Mouse (Mus musculus) heart, postnatal 0 days (tissue): ENCODE results near the gene Pcsk6. TPM values are rescaled to one million over a fixed set of nuclear protein-coding genes. Genes with fewer than 3 reads are reported as not detected.
"Not testable (repeated sequence)": the region's sequence is repeated elsewhere in the genome, so short reads cannot be mapped to it uniquely, and the experiment has no call there.

Source experiments
- ATAC-seq: fragments of 200-750 bp; cut with Nextera tagmentation; 2 replicates; pipeline ENCODE4 v1.8.0; 2017; ENCODE audit warnings: low read depth, moderate number of reproducible peaks, moderate library complexity; ENCODE audit not compliant: insufficient read depth
- DNase-seq: peaks from one replicate; pipeline ENCODE4 v3.0.0-alpha.2; 2016; ENCODE audit warnings: low spot score
- H3K27ac ChIP-seq: fragments of 300-500 bp; sonication (generic); 2 replicates; pipeline ENCODE4 v1.5.1; 2014; ENCODE audit warnings: low read depth, mild to moderate bottlenecking
- H3K27me3 ChIP-seq: fragments of 300-500 bp; sonication (generic); 2 replicates; pipeline ENCODE4 v1.6.1; 2014; ENCODE audit warnings: low read length, mixed read lengths; ENCODE audit not compliant: control insufficient read depth, insufficient read depth
- H3K36me3 ChIP-seq: fragments of 300-500 bp; sonication (generic); replicated peaks from 2 replicates; pipeline ENCODE4 v1.6.1; 2014; ENCODE audit warnings: low read length, mixed read lengths; ENCODE audit not compliant: control insufficient read depth, insufficient read depth
- H3K4me1 ChIP-seq: fragments of 300-500 bp; sonication (generic); 2 replicates; pipeline ENCODE4 v1.6.1; 2014; ENCODE audit warnings: antibody characterized with exemption; ENCODE audit not compliant: control insufficient read depth, insufficient read depth
- H3K4me2 ChIP-seq: fragments of 300-500 bp; sonication (generic); 2 replicates; pipeline ENCODE4 v1.6.1; 2014; ENCODE audit warnings: low read depth, mild to moderate bottlenecking, low read length, moderate library complexity
- H3K4me3 ChIP-seq: fragments of 300-500 bp; sonication (generic); 2 replicates; pipeline ENCODE4 v1.5.1; 2014; ENCODE audit warnings: low read depth, low read length
- H3K9ac ChIP-seq: fragments of 300-500 bp; sonication (generic); replicated peaks from 2 replicates; pipeline ENCODE4 v1.6.1; 2014; ENCODE audit warnings: low read depth, low read length, mixed read lengths
- H3K9me3 ChIP-seq: fragments of 300-500 bp; sonication (generic); replicated peaks from 2 replicates; pipeline ENCODE4 v1.6.1; 2016; ENCODE audit warnings: low read length; ENCODE audit not compliant: control insufficient read depth
- CTCF ChIP-seq: IDR thresholded peaks from 2 replicates; pipeline ENCODE4 v1.5.1; 2016; ENCODE audit warnings: antibody characterized with exemption, control low read depth, low read depth
- EP300 ChIP-seq: IDR thresholded peaks from 2 replicates; pipeline ENCODE4 v1.6.1; 2016; ENCODE audit warnings: antibody characterized with exemption, low read depth
- WGBS: fragments of 180-500 bp; shearing (Covaris S2); extraction: QIAGEN DNeasy Blood & Tissue Kit; methylation state at CpG from one replicate; pipeline ENCODE4 v1.1.7; 2014; 5-methylcytosine and 5-hydroxymethylcytosine counted together
- polyA plus RNA-seq: library from polyadenylated mRNA; unstranded; fragments of >200 nt; fragmentation: Nextera tagmentation; extraction: Ambion mirVana; gene quantifications from 2 replicates; pipeline ENCODE4 v1.2.1, GENCODE M21; 2015
- total RNA-seq: library from RNA; depleted of rRNA; stranded (reverse); fragments of >200 nt; gene quantifications from 2 replicates; pipeline ENCODE4 v1.2.3, GENCODE M21; 2014; ENCODE audit warnings: low replicate concordance

Gene Pcsk6
- total and polyA plus RNA-seq, 2 experiments from 2014 or later: 1.7 to 8.1 TPM

GRCm38 (mm10) chr7:65916566-65916965 is 55.0 kb downstream of the Pcsk6 start:
- Histone ChIP-seq H3K27ac (no peak overlapping the region), H3K9ac (no peak overlapping the region), H3K27me3 (no peaks in the 10 kb centered on the region), H3K4me2 (no peak overlapping the region), H3K36me3 (no peaks in the 10 kb centered on the region), H3K4me1 (no peaks in the 10 kb centered on the region), H3K4me3 (no peak overlapping the region), H3K9me3 (no peaks in the 10 kb centered on the region)
- DNase-seq (no peak), ATAC-seq (no peak)
- WGBS: 72% methylated on average over 8 of the region's 8 CpGs
- no peak for TF ChIP-seq EP300

GRCm38 (mm10) chr7:65918431-65918830 is 56.9 kb downstream of the Pcsk6 start:
- TF ChIP-seq EP300 (no peak), CTCF (no peak)
- WGBS: 95% methylated on average over 4 of the region's 4 CpGs
- DNase-seq (no peak), ATAC-seq (no peak)
- no peaks in the 10 kb centered on the region for H3K4me1 ChIP-seq
- no peak overlapping the region for H3K4me3 ChIP-seq
- no peaks in the 10 kb centered on the region for H3K27me3 ChIP-seq
- no peak overlapping the region for H3K27ac ChIP-seq
- no peak overlapping the region for H3K4me2 ChIP-seq
- H3K9ac ChIP-seq: no peak overlapping the region
- no peaks in the 10 kb centered on the region for H3K36me3 ChIP-seq
- H3K9me3 ChIP-seq: 0 out of 2 replicates have a peak, but pooled peaks cover 3% of the 10 kb centered on the region

GRCm38 (mm10) chr7:65929398-65929797 is 67.9 kb downstream of the Pcsk6 start:
- H3K27ac ChIP-seq: no peak overlapping the region
- 26% methylated on average over 5 of the region's 5 CpGs for WGBS
- H3K4me1 ChIP-seq: peaks cover 10% of the 10 kb centered on the region; the same call in 1 of the 2 replicates
- no peak overlapping the region for H3K4me3 ChIP-seq
- DNase-seq (no peak), ATAC-seq (no peak)
- no peaks in the 10 kb centered on the region for H3K9me3 ChIP-seq
- H3K4me2 ChIP-seq: no peak overlapping the region
- TF ChIP-seq CTCF: no peak
- TF ChIP-seq EP300: no peak
- H3K9ac ChIP-seq: no peak overlapping the region
- no peaks in the 10 kb centered on the region for H3K27me3 ChIP-seq
- no peaks in the 10 kb centered on the region for H3K36me3 ChIP-seq

- H3K9ac ChIP-seq: no peak overlapping the region
- no peak overlapping the region for H3K4me3 ChIP-seq
- H3K27ac ChIP-seq: no peak overlapping the region
- no peaks in the 10 kb centered on the region for H3K27me3 ChIP-seq
- H3K9me3 ChIP-seq: no peaks in the 10 kb centered on the region
- H3K36me3 ChIP-seq: no peaks in the 10 kb centered on the region
- WGBS: 32% methylated on average over 11 of the region's 11 CpGs
- DNase-seq (peak; percentile 38), ATAC-seq (peak; percentile 77)
- H3K4me2 ChIP-seq: no peak overlapping the region
- peaks cover 10% of the 10 kb centered on the region; the same call in 1 of the 2 replicates for H3K4me1 ChIP-seq
- TF ChIP-seq EP300: no peak
Measured at GRCm38 (mm10) chr7:65930478-65930877, 68.9 kb downstream of the Pcsk6 start.

- not testable (repeated sequence) for H3K4me2 ChIP-seq, H3K36me3 ChIP-seq, H3K27ac ChIP-seq, H3K9me3 ChIP-seq, H3K4me3 ChIP-seq, ATAC-seq, H3K27me3 ChIP-seq, DNase-seq, H3K4me1 ChIP-seq, H3K9ac ChIP-seq
- 71% methylated on average over 3 of the region's 3 CpGs for WGBS
Measured at GRCm38 (mm10) chr7:65934238-65934970, 72.9 kb downstream of the Pcsk6 start.

GRCm38 (mm10) chr7:65935211-65935610 is 73.7 kb downstream of the Pcsk6 start:
- DNase-seq (no peak), ATAC-seq (no peak)
- no peak for TF ChIP-seq CTCF
- TF ChIP-seq EP300: no peak
- no peaks in the 10 kb centered on the region for H3K36me3 ChIP-seq
- H3K4me2 ChIP-seq: no peak overlapping the region
- H3K27me3 ChIP-seq: no peaks in the 10 kb centered on the region
- peaks cover 1% of the 10 kb centered on the region; the same call in 1 of the 2 replicates for H3K4me1 ChIP-seq
- no peak overlapping the region for H3K27ac ChIP-seq
- 7% methylated on average over 1 of the region's 1 CpGs for WGBS
- no peaks in the 10 kb centered on the region for H3K9me3 ChIP-seq
- no peak overlapping the region for H3K4me3 ChIP-seq
- no peak overlapping the region for H3K9ac ChIP-seq
